Mouse (Mus musculus) A20 (cell line): ENCODE data around the gene Rpl38.

Experiments used
- DNase-seq: peaks from one replicate; pipeline ENCODE4 v3.0.0-alpha.2; 2011; ENCODE audit warnings: low read depth, low spot score

Rpl38 gene

GRCm38 (mm10) chr11:114702996-114703361 is 34.7 kb downstream of the Rpl38 start:
- DNase-seq = no peak

GRCm38 (mm10) chr11:114704071-114704913 is 36.0 kb downstream of the Rpl38 start:
- no peak for DNase-seq

- no peak for DNase-seq
These were observed 38.0 kb downstream of the Rpl38 start for GRCm38 (mm10) chr11:114706358-114706757.

GRCm38 (mm10) chr11:114711393-114711792 is 43.1 kb downstream of the Rpl38 start:
- no peak for DNase-seq

GRCm38 (mm10) chr11:114711861-114712260 is 43.5 kb downstream of the Rpl38 start:
- DNase-seq = no peak

- no peak for DNase-seq
These were observed 46.2 kb downstream of the Rpl38 start for GRCm38 (mm10) chr11:114714526-114714925.

- no peak for DNase-seq
These were observed 47.2 kb downstream of the Rpl38 start for GRCm38 (mm10) chr11:114715531-114715930.

GRCm38 (mm10) chr11:114720535-114720934 is 52.2 kb downstream of the Rpl38 start:
- DNase-seq = no peak
